Mouse (Mus musculus) Muller cell, postnatal 12 days (primary cell): Measurements from ENCODE around the gene Senp8.

Source experiments
- DNase-seq: peaks from one replicate; pipeline ENCODE4 v3.0.0-alpha.2; 2015; ENCODE audit errors: inconsistent ontology term

Senp8 gene

DNA sequence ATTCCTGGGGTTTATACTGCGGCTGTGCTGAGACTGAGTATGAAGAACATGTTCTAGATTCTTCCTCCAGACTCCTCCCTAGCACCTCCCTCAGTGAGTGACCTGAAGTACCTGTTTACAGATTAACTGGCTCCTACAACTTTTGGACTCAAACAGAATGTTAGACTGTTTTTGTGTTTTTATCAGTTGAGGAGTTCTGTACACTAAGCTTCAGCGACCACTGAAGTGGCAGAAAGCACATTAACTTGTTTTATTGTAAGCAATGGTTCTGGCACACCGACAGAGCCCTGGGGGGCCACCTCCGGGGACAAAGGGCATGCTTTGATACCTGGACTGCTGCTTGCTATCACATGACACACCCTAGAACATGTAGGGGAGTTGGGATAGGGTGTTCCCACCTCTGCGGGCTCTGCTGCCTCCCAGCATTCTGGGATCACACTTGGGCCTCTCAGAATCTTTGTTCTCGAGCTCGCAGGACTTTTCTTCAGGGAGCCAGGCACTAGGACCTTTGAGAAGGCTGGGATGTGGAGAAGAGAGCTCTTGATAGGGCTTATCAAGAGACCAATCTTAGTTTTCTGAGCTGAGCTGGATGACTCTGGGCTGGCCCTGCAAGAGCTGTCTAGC lies 34.1 kb downstream of the Senp8 start:
- DNase-seq: no peak

GRCm38 (mm10) chr9:59709225-59709624 lies 41.3 kb downstream of the Senp8 start:
- no peak for DNase-seq

DNA sequence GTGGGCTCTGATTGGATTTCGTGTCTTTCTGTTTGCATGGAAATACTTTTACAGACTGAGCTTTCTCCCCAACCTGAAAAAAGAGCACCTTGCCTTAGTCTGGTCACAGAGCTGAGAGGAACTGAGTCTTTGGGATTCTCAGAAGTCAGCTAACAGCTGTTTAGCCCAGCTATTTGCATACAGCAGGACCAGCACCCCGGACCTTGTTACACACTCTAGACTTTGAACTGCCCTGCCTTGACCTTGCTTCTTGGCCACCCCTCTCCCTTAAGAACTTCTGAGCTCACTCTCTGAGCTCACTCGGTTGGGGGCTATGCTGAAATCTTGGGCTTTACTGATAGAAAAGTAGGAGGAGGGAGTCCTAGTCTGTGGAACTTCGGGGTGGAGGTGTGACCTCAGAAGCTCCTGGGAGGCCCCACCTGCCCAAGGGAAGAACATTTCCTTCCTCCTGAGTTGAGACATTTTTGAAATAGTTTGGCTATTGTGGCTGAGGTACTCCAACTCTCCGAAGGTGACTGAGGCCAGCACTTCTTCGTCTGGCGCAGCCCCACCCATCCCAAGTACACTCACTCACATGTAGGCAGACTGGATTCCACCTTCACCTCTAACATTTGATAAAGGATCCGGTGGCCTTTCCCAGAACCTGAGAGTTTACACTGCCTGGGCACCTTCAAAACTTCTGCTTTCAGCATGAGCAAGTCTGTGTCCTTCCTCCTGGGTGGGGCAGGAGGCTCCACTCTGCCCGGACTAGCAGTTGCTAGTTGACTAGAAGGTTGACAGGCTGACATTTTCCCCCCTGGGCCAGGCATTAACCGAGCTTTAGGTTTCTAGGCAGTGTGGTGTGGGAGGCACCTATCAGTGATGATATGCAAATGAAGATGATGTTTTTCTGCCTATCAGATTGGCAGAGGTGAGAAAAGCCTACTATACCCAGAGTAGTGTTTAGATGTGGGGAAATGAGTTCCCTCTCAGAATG lies 43.4 kb downstream of the Senp8 start:
- no peak for DNase-seq

- no peak for DNase-seq
Measured at GRCm38 (mm10) chr9:59703099-59703498, 47.4 kb downstream of the Senp8 start.

GRCm38 (mm10) chr9:59701094-59701493 lies 49.4 kb downstream of the Senp8 start:
- no peak for DNase-seq

- no peak for DNase-seq
Measured at GRCm38 (mm10) chr9:59696381-59696780, 54.1 kb downstream of the Senp8 start.

GRCm38 (mm10) chr9:59695451-59695813 lies 55.1 kb downstream of the Senp8 start:
- no peak for DNase-seq

GRCm38 (mm10) chr9:59694571-59695450 lies 55.7 kb downstream of the Senp8 start:
- DNase-seq: no peak

- peak; percentile 85 for DNase-seq
Measured at GRCm38 (mm10) chr9:59692145-59692544, 58.4 kb downstream of the Senp8 start.

GRCm38 (mm10) chr9:59691635-59692094 lies 58.8 kb downstream of the Senp8 start:
- peak; percentile 96 for DNase-seq

- peak; percentile 76 for DNase-seq
Measured at GRCm38 (mm10) chr9:59687416-59688046, 63.0 kb downstream of the Senp8 start.
